Comparison of ENCODE assay signal across 8 mouse cellular contexts in the genomic region with DNA sequence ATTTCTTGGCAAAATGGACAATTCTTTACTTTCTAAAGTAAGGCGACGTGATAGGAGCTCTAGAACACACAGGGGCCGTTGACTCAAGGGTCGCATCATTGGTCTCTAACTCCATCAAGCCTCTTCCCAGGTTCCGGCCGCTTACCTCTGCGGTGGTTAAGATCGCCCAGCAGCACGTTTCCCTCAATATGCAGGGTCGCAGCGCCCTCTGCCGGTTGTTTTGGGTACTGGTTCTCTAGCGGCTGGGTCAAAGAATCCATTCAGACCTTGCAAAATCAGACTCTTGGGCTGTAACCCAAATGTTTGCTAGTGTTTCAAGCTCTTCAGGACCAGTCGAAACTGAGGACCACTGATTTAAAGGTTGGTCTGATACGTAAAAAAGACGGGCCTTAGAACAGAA. TPM values are rescaled to one million over a fixed set of nuclear protein-coding genes. Genes with fewer than 3 reads are reported as not detected.
DNase-seq lines count a peak whose midpoint lies in the region; ATAC-seq lines count a peak whose summit lies in the region.

No protein-coding gene starts in this region.

- H3K4me2 ChIP-seq in heart, embryonic 11.5 days, result no peak overlapping the region
- H3K4me2 ChIP-seq in embryonic facial prominence, embryonic 11.5 days (ENCODE audit: low read depth, low read length), result no peak overlapping the region
- H3K4me2 ChIP-seq in midbrain, embryonic 13.5 days (replicated peaks), result no peak overlapping the region

- 3% methylated on average over 16 of the region's 16 CpGs for WGBS in heart, embryonic 11.5 days (ENCODE audit: insufficient replicate concordance)
- WGBS in embryonic facial prominence, embryonic 11.5 days, result 3% methylated on average over 16 of the region's 16 CpGs
- 2% methylated on average over 16 of the region's 16 CpGs for WGBS in midbrain, embryonic 13.5 days

- no peak for ATAC-seq in heart, embryonic 11.5 days (replicated peaks; ENCODE audit: insufficient number of reproducible peaks, low FRiP score, low TSS enrichment)
- no peak for ATAC-seq in embryonic facial prominence, embryonic 11.5 days (replicated peaks; ENCODE audit: insufficient number of reproducible peaks, low FRiP score, low TSS enrichment, low read depth)
- peak; percentile 47 to 67 for ATAC-seq in hematopoietic stem cell, adult 5-6 weeks (replicated peaks in 1 of 2; ENCODE audit: insufficient read depth in 1 of 2, low FRiP score in 2 of 2, low TSS enrichment in 1 of 2, low read depth in 1 of 2, poor library complexity in 2 of 2, severe bottlenecking in 2 of 2)
- peak; percentile 28; the same call in 1 of the 2 replicates for ATAC-seq in midbrain, embryonic 13.5 days

- H3K9me3 ChIP-seq in heart, embryonic 11.5 days (replicated peaks; ENCODE audit: control insufficient read depth, low read length), result no peaks in the 10 kb centered on the region
- no peaks in the 10 kb centered on the region for H3K9me3 ChIP-seq in embryonic facial prominence, embryonic 11.5 days (replicated peaks; ENCODE audit: control insufficient read depth, low read length)
- no peaks in the 10 kb centered on the region for H3K9me3 ChIP-seq in midbrain, embryonic 13.5 days

- no peaks in the 10 kb centered on the region for H3K4me1 ChIP-seq in heart, embryonic 11.5 days (ENCODE audit: control insufficient read depth, insufficient read depth, low read length)
- H3K4me1 ChIP-seq in embryonic facial prominence, embryonic 11.5 days (ENCODE audit: control insufficient read depth, insufficient read depth, low read length), result no peaks in the 10 kb centered on the region
- H3K4me1 ChIP-seq in midbrain, embryonic 13.5 days (replicated peaks), result peaks cover 39% of the 10 kb centered on the region

- intact Hi-C loops in left cerebral cortex, postnatal 10 days (cut with DNase I), result loop anchor here (1.0 kb wide), 1 partner anchor 99 kb away; no protein-coding TSS in a partner anchor

- H3K27ac ChIP-seq in heart, embryonic 11.5 days (ENCODE audit: low read depth, low read length), result no peak overlapping the region
- no peak overlapping the region for H3K27ac ChIP-seq in embryonic facial prominence, embryonic 11.5 days (replicated peaks; ENCODE audit: low read depth, low read length)
- H3K27ac ChIP-seq in midbrain, embryonic 13.5 days, result no peak overlapping the region

- H3K4me3 ChIP-seq in heart, embryonic 11.5 days (ENCODE audit: low read depth, low read length), result no peak overlapping the region
- no peak overlapping the region for H3K4me3 ChIP-seq in embryonic facial prominence, embryonic 11.5 days (ENCODE audit: low read depth, low read length)
- no peak overlapping the region for H3K4me3 ChIP-seq in midbrain, embryonic 13.5 days (replicated peaks)

- H3K9ac ChIP-seq in heart, embryonic 11.5 days (ENCODE audit: low read depth, low read length), result no peak overlapping the region
- no peak overlapping the region for H3K9ac ChIP-seq in embryonic facial prominence, embryonic 11.5 days (replicated peaks; ENCODE audit: low read length)
- no peak overlapping the region for H3K9ac ChIP-seq in midbrain, embryonic 13.5 days (replicated peaks)

- DNase-seq in heart, adult 18-20 months, result peak; percentile 69 to 95
- DNase-seq in adrenal gland, postnatal 4 days (ENCODE audit: low spot score in 2 of 2), result peak; percentile 76 to 83
- DNase-seq in embryonic facial prominence, embryonic 11.5 days (ENCODE audit: low spot score), result peak; percentile 92
- DNase-seq in left cerebral cortex, postnatal 10 days (ENCODE audit: extremely low spot score in 1 of 2, low spot score in 2 of 2), result peak; percentile 77 to 85
- peak; percentile 60 to 88 for DNase-seq in spleen, adult 18-20 months

- H3K27me3 ChIP-seq in heart, embryonic 11.5 days (ENCODE audit: control insufficient read depth, insufficient read depth, low read length), result peaks cover 37% of the 10 kb centered on the region
- H3K27me3 ChIP-seq in embryonic facial prominence, embryonic 11.5 days (ENCODE audit: control insufficient read depth, insufficient read depth, low read length), result no peaks in the 10 kb centered on the region
- peaks cover 13% of the 10 kb centered on the region; the same call in 1 of the 2 replicates for H3K27me3 ChIP-seq in midbrain, embryonic 13.5 days

- no peaks in the 10 kb centered on the region for H3K36me3 ChIP-seq in heart, embryonic 11.5 days (ENCODE audit: control insufficient read depth, insufficient read depth, low read length)
- no peaks in the 10 kb centered on the region for H3K36me3 ChIP-seq in embryonic facial prominence, embryonic 11.5 days (replicated peaks; ENCODE audit: control insufficient read depth, insufficient read depth, low read depth, low read length)
- H3K36me3 ChIP-seq in midbrain, embryonic 13.5 days, result peaks cover 2% of the 10 kb centered on the region; the same call in 1 of the 2 replicates

RNA-seq across cellular contexts. Expression of gene Aen, which starts 5.0 kb away (rescaled TPM):
- total RNA-seq in heart, adult 18-20 months (2021), result 10 to 100 TPM; 35.8 to 37.0 TPM
- polyA plus RNA-seq in heart, embryonic 11.5 days (2014; fragmentation: Nextera tagmentation; extraction: Ambion mirVana), result 27.5 and 33.8 TPM in 2 replicates
- total RNA-seq in adrenal gland, postnatal 4 days (2021), result 10 to 100 TPM; 33.0 to 33.7 TPM
- polyA plus RNA-seq in embryonic facial prominence, embryonic 11.5 days (2014; fragmentation: Nextera tagmentation; extraction: Ambion mirVana), result 38.1 and 38.8 TPM in 2 replicates
- total RNA-seq in hematopoietic stem cell, adult 5-6 weeks (2017), result 29.8 and 33.3 TPM in 2 replicates
- 10 to 100 TPM; 30.7 to 34.3 TPM for total RNA-seq in left cerebral cortex, postnatal 10 days (2021)
- 47.0 and 49.9 TPM in 2 replicates for polyA plus RNA-seq in midbrain, embryonic 13.5 days (2015; fragmentation: Nextera tagmentation; extraction: Ambion mirVana)

RNA-seq across cellular contexts. Expression of gene Isg20, which starts 22.6 kb away (rescaled TPM):
- total RNA-seq in heart, adult 18-20 months (2021), result 1 to 10 TPM; 6.3 to 7.0 TPM
- 0.54 and 1.2 TPM in 2 replicates for polyA plus RNA-seq in heart, embryonic 11.5 days (2014; fragmentation: Nextera tagmentation; extraction: Ambion mirVana)
- total RNA-seq in adrenal gland, postnatal 4 days (2021), result 10 to 100 TPM in 1 of 2 experiments, 1 to 10 TPM in 1; 7.4 to 13.7 TPM
- polyA plus RNA-seq in embryonic facial prominence, embryonic 11.5 days (2014; fragmentation: Nextera tagmentation; extraction: Ambion mirVana), result 0.61 TPM in 1 of 2 replicates, not detected in the other
- 10.6 and 28.4 TPM in 2 replicates for total RNA-seq in hematopoietic stem cell, adult 5-6 weeks (2017)
- total RNA-seq in left cerebral cortex, postnatal 10 days (2021), result 1 to 10 TPM in 1 of 2 experiments, under 1 TPM in 1; 0.90 to 1.1 TPM
- 0.21 and 0.40 TPM in 2 replicates for polyA plus RNA-seq in midbrain, embryonic 13.5 days (2015; fragmentation: Nextera tagmentation; extraction: Ambion mirVana)

RNA-seq across cellular contexts. Expression of gene Det1, which starts 43.6 kb away (rescaled TPM):
- 10 to 100 TPM; 13.9 to 16.5 TPM for total RNA-seq in heart, adult 18-20 months (2021)
- polyA plus RNA-seq in heart, embryonic 11.5 days (2014; fragmentation: Nextera tagmentation; extraction: Ambion mirVana), result 12.1 and 12.5 TPM in 2 replicates
- total RNA-seq in adrenal gland, postnatal 4 days (2021), result 10 to 100 TPM; 13.2 to 14.0 TPM
- 24.5 and 26.8 TPM in 2 replicates for polyA plus RNA-seq in embryonic facial prominence, embryonic 11.5 days (2014; fragmentation: Nextera tagmentation; extraction: Ambion mirVana)
- 18.8 and 22.1 TPM in 2 replicates for total RNA-seq in hematopoietic stem cell, adult 5-6 weeks (2017)
- total RNA-seq in left cerebral cortex, postnatal 10 days (2021), result 1 to 10 TPM; 4.8 to 5.6 TPM
- polyA plus RNA-seq in midbrain, embryonic 13.5 days (2015; fragmentation: Nextera tagmentation; extraction: Ambion mirVana), result 17.7 and 18.1 TPM in 2 replicates

Comparison
In these comparisons a context has a peak if more than half of its experiments do, and no peak if none do; other contexts are left out.
1. ATAC-seq: peak in hematopoietic stem cell, adult 5-6 weeks (2 of 2) and midbrain, embryonic 13.5 days (single experiment); none in heart, embryonic 11.5 days (single experiment) and embryonic facial prominence, embryonic 11.5 days (single experiment).
2. Peak in every context shown above with its lines, with median percentiles within 50 percentile points of each other: DNase-seq.